Mouse (Mus musculus) stomach, embryonic 14.5 days (tissue): ENCODE measurements at regions not wholly inside any gene's neighbourhood (a gene's known extent, or its start where the extent isn't known, plus 50 kb on each side); places are given as distances from the start of the nearest gene placed in this dataset.

Source experiments
- ATAC-seq: fragments of 200-750 bp; cut with Nextera tagmentation; 2 replicates; pipeline ENCODE4 v1.8.0; 2017; ENCODE audit warnings: low read depth, moderate TSS enrichment; ENCODE audit not compliant: insufficient number of reproducible peaks, insufficient read depth, low FRiP score
- H3K27ac ChIP-seq: fragments of 300-500 bp; sonication (generic); 2 replicates; pipeline ENCODE4 v1.5.1; 2014; ENCODE audit warnings: mild to moderate bottlenecking, low read length, moderate library complexity, mixed read lengths
- H3K27me3 ChIP-seq: fragments of 300-500 bp; sonication (generic); 2 replicates; pipeline ENCODE4 v1.6.1; 2014; ENCODE audit warnings: low read length, control low read depth, mixed read lengths; ENCODE audit not compliant: control insufficient read depth, insufficient read depth
- H3K36me3 ChIP-seq: fragments of 300-500 bp; sonication (generic); 2 replicates; pipeline ENCODE4 v1.6.1; 2014; ENCODE audit warnings: mild to moderate bottlenecking, control low read depth, low read length, moderate library complexity, mixed read lengths; ENCODE audit not compliant: control insufficient read depth, insufficient read depth
- H3K4me1 ChIP-seq: fragments of 300-500 bp; sonication (generic); 2 replicates; pipeline ENCODE4 v1.6.1; 2014; ENCODE audit warnings: low read length, control low read depth, mixed read lengths; ENCODE audit not compliant: control insufficient read depth, insufficient read depth
- H3K4me2 ChIP-seq: fragments of 300-500 bp; sonication (generic); replicated peaks from 2 replicates; pipeline ENCODE4 v1.6.1; 2014; ENCODE audit warnings: low read depth, low read length, control low read depth
- H3K4me3 ChIP-seq: fragments of 300-500 bp; sonication (generic); 2 replicates; pipeline ENCODE4 v1.5.1; 2014; ENCODE audit warnings: low read depth, low read length, control low read depth
- H3K9ac ChIP-seq: fragments of 300-500 bp; sonication (generic); replicated peaks from 2 replicates; pipeline ENCODE4 v1.6.1; 2014; ENCODE audit warnings: low read depth, mild to moderate bottlenecking, control low read depth, low read length, moderate library complexity, mixed read lengths
- H3K9me3 ChIP-seq: fragments of 300-500 bp; sonication (generic); 2 replicates; pipeline ENCODE4 v1.6.1; 2016; ENCODE audit warnings: low read depth, low read length, control low read depth; ENCODE audit not compliant: control insufficient read depth
- WGBS: fragments of 180-500 bp; shearing (Covaris S2); extraction: QIAGEN DNeasy Blood & Tissue Kit; methylation state at CpG from one replicate; pipeline ENCODE4 v1.1.7; 2014; 5-methylcytosine and 5-hydroxymethylcytosine counted together

DNA sequence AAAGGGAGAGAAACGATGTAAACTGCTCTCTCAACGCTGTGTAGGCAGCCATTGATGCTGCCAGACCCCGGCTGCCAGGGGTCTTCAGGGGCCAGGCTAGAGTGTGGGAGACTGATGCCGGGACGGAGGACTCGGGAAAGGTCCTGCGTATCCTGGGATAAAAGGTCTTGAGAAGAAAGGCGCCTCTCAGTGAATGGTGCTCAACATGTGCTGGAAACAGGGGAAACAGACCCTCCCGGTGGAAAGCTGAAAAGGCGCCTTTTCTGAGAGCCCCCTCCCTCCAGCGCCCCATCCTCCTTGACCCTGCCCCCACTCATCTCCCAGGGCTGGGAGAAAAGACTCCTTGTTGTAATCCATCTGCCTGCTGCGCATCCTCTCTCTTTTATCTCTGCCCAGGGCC lies 101.1 kb upstream of the Lrig1 start:
- no peak for ATAC-seq
- 29% methylated on average over 12 of the region's 12 CpGs for WGBS
- Histone ChIP-seq H3K27me3 (no peaks in the 10 kb centered on the region), H3K4me1 (peaks cover 20% of the 10 kb centered on the region), H3K36me3 (no peaks in the 10 kb centered on the region), H3K4me3 (no peak overlapping the region), H3K4me2 (peak overlapping the region; percentile 14; the same call in 1 of the 2 replicates), H3K27ac (0 out of 2 replicates have a peak overlapping the region, but pooled peaks have one; percentile 39), H3K9me3 (peaks cover 6% of the 10 kb centered on the region; the same call in 1 of the 2 replicates), H3K9ac (no peak overlapping the region)

DNA sequence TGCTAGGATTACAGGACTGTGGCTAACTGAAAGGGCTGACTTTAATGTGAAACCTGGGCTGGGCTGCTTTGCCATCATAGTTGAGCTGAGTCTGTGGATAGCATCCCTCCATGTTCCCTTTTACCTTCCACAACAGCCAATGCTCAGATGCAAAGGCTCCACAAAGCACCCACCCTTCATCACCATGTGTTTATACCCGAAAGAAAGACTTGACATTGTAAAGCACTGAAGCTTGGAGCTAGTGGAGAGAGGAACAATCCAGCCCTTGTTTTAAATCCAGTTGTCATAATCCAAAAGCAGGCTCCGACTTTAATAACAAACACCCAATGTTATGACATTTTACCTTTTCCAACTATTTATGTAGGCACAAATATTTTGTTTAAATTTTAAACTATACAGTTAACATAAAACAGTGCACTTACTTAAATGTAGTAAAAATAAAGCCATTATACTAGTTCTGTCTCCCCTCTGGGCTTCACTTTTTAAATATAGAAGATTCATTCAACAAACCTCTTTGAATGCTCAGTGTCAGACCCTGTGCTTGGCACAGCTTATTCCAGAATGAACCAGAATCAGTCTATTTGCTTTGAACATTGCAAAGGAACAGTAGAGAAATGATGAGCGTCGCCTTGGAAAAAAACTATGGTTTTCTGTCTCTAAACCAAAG lies 98.7 kb upstream of the Lrig1 start:
- 58% methylated on average over 4 of the region's 4 CpGs for WGBS
- H3K9me3 ChIP-seq: peaks cover 6% of the 10 kb centered on the region; the same call in 1 of the 2 replicates
- no peaks in the 10 kb centered on the region for H3K27me3 ChIP-seq
- peaks cover 12% of the 10 kb centered on the region for H3K4me1 ChIP-seq
- H3K4me3 ChIP-seq: no peak overlapping the region
- no peak overlapping the region for H3K9ac ChIP-seq
- H3K27ac ChIP-seq: peak overlapping the region; percentile 72; the same call in 1 of the 2 replicates
- ATAC-seq: no peak
- no peak overlapping the region for H3K4me2 ChIP-seq
- no peaks in the 10 kb centered on the region for H3K36me3 ChIP-seq

DNA sequence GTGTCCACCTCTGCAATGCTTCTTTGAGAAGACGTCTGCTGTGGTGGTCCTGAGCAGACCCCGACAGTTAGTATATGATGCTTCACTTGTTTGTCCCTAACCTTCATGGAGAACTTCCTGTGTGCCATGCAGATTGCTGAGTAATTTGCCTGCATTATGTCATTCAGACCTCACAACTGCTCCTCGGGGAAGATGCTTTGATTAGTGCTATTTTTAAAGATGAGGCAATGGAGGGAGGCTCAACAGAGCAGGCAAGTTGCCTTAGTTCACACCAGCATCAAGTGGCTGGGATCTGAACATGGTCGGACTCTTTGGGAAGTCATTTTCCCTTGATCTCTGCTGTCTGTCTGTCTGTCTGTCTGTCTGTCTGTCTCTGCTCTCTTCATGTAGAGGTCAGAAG lies 95.5 kb upstream of the Lrig1 start:
- WGBS: 71% methylated on average over 4 of the region's 4 CpGs
- no peak for ATAC-seq
- H3K4me1 ChIP-seq: no peaks in the 10 kb centered on the region
- H3K9me3 ChIP-seq: peaks cover 6% of the 10 kb centered on the region; the same call in 1 of the 2 replicates
- H3K27me3 ChIP-seq: no peaks in the 10 kb centered on the region
- no peak overlapping the region for H3K9ac ChIP-seq
- H3K27ac ChIP-seq: no peak overlapping the region
- H3K4me3 ChIP-seq: no peak overlapping the region
- no peak overlapping the region for H3K4me2 ChIP-seq
- no peaks in the 10 kb centered on the region for H3K36me3 ChIP-seq

DNA sequence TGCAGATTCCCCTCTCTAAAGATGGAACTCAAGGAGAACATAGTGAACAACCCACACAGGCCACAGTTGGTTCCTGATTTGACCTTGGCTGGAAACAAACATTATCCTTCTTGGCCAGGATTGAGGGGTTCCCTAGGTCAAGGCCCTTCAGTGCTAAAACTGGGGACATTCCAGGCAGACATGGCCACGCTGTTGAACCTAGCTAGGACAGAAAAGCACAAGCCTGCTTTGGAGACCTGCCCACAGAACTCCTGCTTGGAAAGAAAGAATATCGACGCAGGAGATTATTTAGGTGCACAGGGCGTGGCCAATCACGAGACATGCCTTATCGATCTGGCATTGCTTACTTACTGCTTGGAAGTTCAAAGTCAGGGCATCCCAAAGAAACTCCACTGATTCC lies 93.6 kb upstream of the Lrig1 start:
- 79% methylated on average over 6 of the region's 6 CpGs for WGBS
- ATAC-seq: no peak
- no peak overlapping the region for H3K4me2 ChIP-seq

DNA sequence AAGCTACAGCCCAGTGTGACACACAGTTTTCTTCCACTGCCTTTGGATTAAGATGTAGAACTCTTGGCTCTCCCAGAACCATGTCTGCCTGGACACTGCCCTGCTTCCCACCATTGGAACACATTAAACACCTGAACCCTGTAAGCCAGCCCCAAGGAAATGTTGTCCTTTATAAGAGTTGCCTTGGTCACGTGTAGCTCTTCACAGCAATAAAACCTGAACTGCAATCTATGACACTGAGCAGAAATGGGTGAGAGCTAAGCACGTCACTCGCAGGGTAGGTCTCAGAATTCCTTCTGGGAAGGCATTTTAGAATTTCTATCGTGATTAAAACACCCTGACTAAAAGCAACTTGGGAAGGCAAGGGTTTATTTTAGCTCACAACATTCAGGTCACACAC lies 92.4 kb upstream of the Lrig1 start:
- no peak for ATAC-seq

More for the DNA sequence above, 93.6 kb upstream of the Lrig1 start:
- Histone ChIP-seq H3K9ac (no peak overlapping the region), H3K9me3 (peaks cover 6% of the 10 kb centered on the region; the same call in 1 of the 2 replicates), H3K27me3 (no peaks in the 10 kb centered on the region), H3K27ac (no peak overlapping the region), H3K36me3 (no peaks in the 10 kb centered on the region), H3K4me1 (0 out of 2 replicates have a peak, but pooled peaks cover 2% of the 10 kb centered on the region), H3K4me3 (no peak overlapping the region)

DNA sequence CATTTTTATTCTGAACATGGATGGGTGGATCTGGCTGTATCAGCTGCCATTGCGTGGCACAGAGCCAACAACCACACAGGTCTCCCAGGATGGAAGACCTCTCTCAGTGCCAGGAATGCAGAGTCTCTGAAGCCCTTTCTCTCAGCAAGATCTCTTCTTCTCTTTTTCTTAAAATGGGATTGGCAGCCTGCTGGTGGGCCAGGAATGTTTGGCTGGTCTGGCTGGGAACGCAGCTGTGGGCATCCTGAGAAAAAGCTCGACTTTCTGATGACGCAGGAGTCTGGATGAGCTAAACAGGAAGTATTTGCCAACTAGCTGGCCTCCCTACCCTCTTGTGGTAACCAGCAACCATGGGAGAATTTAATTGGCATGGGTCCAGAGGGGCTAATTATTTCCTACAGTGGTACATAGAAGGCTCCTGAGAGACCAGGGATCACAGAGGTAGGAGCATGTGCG lies 89.4 kb upstream of the Lrig1 start:
- no peak overlapping the region for H3K4me2 ChIP-seq
- no peak overlapping the region for H3K9ac ChIP-seq
- no peaks in the 10 kb centered on the region for H3K27me3 ChIP-seq
- H3K4me1 ChIP-seq: 0 out of 2 replicates have a peak, but pooled peaks cover 2% of the 10 kb centered on the region
- no peak overlapping the region for H3K4me3 ChIP-seq
- no peak for ATAC-seq
- no peak overlapping the region for H3K27ac ChIP-seq
- H3K36me3 ChIP-seq: no peaks in the 10 kb centered on the region
- 64% methylated on average over 5 of the region's 5 CpGs for WGBS
- H3K9me3 ChIP-seq: no peaks in the 10 kb centered on the region

More for the DNA sequence above, 92.4 kb upstream of the Lrig1 start:
- 0 out of 2 replicates have a peak, but pooled peaks cover 2% of the 10 kb centered on the region for H3K4me1 ChIP-seq
- H3K4me2 ChIP-seq: no peak overlapping the region
- 70% methylated on average over 4 of the region's 4 CpGs for WGBS
- H3K36me3 ChIP-seq: no peaks in the 10 kb centered on the region
- no peak overlapping the region for H3K4me3 ChIP-seq
- no peaks in the 10 kb centered on the region for H3K27me3 ChIP-seq
- H3K9me3 ChIP-seq: peaks cover 6% of the 10 kb centered on the region; the same call in 1 of the 2 replicates
- H3K27ac ChIP-seq: no peak overlapping the region
- no peak overlapping the region for H3K9ac ChIP-seq

DNA sequence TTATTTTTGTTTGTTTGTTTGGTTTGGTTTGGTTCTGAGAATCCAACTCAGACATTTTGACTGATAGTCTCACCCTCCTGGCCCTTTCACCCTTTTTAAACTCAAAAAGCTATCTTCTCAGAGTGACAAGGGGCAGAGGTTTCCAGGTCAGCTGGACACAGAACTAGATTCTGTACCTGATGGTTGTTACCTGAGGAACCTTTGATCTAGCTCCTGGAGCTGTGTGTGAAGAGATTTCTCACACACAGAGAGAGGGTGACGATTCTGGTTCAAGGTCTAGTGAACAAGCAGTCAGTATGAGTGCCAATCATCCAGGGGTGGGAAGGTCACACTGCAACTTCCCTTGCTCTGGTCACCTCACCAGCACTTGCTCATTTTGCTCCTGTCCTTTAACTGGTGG lies 83.5 kb upstream of the Lrig1 start:
- H3K27ac ChIP-seq: no peak overlapping the region
- H3K9me3 ChIP-seq: no peaks in the 10 kb centered on the region
- 66% methylated on average over 1 of the region's 1 CpGs for WGBS
- no peak overlapping the region for H3K4me3 ChIP-seq
- no peak for ATAC-seq
- H3K9ac ChIP-seq: no peak overlapping the region
- no peaks in the 10 kb centered on the region for H3K27me3 ChIP-seq
- H3K4me2 ChIP-seq: no peak overlapping the region
- no peaks in the 10 kb centered on the region; the same call in 1 of the 2 replicates for H3K4me1 ChIP-seq
- no peaks in the 10 kb centered on the region for H3K36me3 ChIP-seq

DNA sequence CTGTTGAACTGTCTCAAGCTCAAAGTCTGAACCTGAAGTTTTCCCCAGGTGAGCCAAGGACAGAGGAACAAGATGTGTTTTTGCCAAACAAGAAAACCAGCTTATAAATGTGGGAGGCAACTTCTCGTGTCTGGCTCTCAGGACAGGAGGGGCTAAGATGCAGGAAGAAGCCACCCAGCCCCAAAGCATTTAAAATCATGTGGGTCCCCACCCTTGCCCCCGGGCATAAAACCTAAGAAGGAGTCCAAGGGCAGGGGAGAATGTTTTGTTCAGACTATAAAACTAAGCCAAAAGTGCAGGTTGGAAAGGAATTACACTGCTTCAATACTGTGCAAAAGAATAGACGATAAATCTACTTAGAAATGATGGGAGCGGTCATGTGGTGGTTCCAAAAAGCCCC lies 80.7 kb upstream of the Lrig1 start:
- no peaks in the 10 kb centered on the region; the same call in 1 of the 2 replicates for H3K4me1 ChIP-seq
- H3K9me3 ChIP-seq: no peaks in the 10 kb centered on the region
- H3K27me3 ChIP-seq: no peaks in the 10 kb centered on the region
- H3K9ac ChIP-seq: no peak overlapping the region
- H3K36me3 ChIP-seq: no peaks in the 10 kb centered on the region
- ATAC-seq: no peak
- no peak overlapping the region for H3K4me3 ChIP-seq
- H3K4me2 ChIP-seq: no peak overlapping the region
- 64% methylated on average over 4 of the region's 4 CpGs for WGBS
- H3K27ac ChIP-seq: no peak overlapping the region
